Mouse (Mus musculus): ENCODE data around the gene Osbpl9.

DNA sequence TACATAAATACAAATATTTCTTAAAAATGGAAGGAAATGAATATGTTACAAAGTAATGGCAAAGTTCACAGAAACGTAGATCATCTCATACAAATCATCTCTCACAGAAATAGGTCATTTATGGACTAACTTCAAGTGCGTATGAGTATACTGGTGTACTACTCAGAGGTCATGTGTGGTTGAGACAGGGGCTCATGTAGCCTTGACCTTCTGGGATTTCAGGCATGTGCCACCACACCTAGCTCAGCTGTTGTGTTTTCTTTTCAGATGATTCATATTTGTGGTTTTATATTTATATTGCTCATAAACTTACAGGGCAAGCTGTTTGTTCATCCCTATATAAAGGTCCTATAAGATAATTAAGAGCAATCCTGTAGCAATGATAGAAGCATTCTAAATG, 171.8 kb downstream of the Osbpl9 start:
- TF ChIP-seq GATA1 (IDR thresholded peaks at IDR 0.05; ENCODE audit: borderline replicate concordance, low read length) = no peak
- TF ChIP-seq FLI1 (IDR thresholded peaks at IDR 0.05; ENCODE audit: low read length) = no peak

Data from megakaryocyte, embryonic 14.5 days (primary cell).